Mouse (Mus musculus) heart, postnatal 25 days (tissue): Measurements from ENCODE around the gene Erbb3. TPM values are rescaled to one million over a fixed set of nuclear protein-coding genes. Genes with fewer than 3 reads are reported as not detected.
A peak's percentile ranks its signal among the peaks of the same experiment; 100 is the strongest.
"Not testable (repeated sequence)": the region's sequence is repeated elsewhere in the genome, so short reads cannot be mapped to it uniquely, and the experiment has no call there.

ENCODE experiments used
- DNase-seq: peaks from one replicate; pipeline ENCODE4 v3.0.0; 2022; ENCODE audit warnings: low spot score
- intact Hi-C: fragments of 180-260 bp; cut with DNase I; formaldehyde crosslinking; loops from one replicate; pipeline ENCODE4 v1.15.1; 2025
- total RNA-seq, 2 experiments: library from RNA; stranded (reverse); gene quantifications; 2 replicates each; pipeline ENCODE4 v1.2.3; 2021

Erbb3 gene
- total RNA-seq = 1 to 10 TPM; 8.3 to 8.6 TPM

DNA sequence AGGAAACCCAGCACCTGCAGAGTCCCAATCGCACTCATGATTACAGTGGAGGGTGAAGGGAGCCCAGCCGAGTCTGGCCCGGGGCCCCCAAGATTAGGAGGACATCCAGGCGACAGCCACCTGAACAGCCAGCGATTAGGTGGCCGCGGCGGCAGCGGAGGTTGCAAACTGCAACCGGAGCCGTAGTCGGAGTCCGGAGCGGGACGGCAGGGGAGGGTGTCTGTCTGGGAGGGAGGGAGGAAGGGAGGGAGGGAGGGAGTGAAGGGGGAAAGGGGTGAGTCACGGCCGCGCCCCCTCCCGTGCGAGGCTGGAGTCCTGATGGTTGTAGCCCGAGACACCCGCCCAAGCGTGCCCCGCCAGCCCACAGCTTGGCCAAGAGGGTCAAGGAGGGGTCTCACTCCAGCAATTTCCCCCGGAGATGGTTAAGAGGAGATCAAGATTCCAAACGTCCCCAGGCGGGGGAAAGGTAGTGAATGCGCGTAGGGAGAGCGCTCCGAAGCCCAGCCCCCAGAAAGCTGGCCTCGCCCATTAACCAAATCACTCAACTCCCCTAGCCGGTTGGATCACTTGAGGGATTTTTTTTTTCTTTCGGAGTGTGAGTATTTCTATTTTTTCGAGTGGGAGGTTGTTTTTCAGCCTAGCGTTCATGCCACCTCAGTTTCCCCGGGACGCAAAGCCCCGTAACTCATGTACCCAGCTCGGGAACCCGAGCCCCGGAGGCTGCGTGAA is at the start of gene Erbb3:
Gene Erbb3, minus strand, starts transcription at position 189 of the 729 bp plus-strand sequence.
- peak; percentile 20 for DNase-seq
- intact Hi-C loops = no loop called here

DNA sequence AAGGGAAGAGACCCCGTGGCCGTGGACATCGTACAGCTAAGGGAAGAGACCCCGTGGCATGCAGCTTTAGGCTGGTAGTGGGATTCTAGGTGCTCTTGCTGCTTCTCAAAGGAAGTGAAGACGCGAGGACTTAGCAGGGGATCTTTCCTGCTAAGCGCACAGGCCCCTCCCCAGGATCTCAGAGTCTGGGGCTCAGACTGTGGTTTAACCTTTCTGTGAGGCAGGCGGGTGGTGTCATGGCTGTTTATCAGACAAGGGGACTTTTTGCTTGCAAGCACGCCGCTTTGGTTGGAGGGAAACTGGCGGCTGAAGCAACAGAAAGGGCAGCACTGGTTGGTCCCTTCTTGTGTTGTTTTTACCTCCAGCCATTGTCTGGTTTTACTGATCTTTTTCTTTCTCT is 47.6 kb upstream of the Erbb3 start:
- intact Hi-C loops = no loop called here
- no peak for DNase-seq

DNA sequence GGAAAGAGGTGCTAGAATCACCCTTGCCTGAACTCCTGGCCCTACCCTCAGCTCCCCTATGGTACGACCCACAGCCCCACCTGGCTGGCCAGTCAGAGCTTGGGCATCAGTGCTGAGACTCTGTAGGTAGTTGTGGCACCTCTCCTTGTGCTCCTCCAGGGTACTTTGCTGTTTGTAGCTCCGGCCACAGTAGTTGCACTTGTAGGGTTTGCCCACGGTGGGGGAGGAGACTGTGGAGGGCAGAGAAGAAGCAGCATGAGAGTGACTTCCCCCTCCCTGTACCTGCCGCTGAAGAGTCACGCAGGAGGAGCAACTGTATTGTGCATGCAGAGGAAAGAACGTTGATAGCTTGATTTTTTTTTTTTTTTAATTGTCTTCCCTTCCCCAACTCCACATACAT is 47.1 kb upstream of the Erbb3 start:
- no peak for DNase-seq
- intact Hi-C loops = no loop called here

DNA sequence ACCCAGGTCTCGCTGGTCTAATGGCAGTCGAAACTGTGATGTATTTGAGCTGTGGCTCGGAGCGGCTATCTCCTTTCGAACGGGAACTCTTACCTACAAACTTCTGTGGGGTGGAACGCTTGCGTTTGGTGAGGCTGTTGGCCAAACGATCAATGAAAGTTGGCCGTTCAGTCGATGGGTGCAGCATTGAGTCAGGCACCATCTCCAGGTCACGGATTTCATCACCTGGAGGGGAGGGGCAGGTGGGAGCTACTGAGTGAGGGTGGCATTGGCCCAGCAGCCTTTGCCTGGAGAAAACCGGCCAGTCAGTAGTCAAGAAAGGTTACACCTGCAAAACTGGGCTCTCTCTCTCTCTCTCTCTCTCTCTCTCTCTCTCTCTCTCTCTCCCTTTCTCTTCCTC is 46.2 kb upstream of the Erbb3 start:
- intact Hi-C loops = no loop called here
- no peak for DNase-seq

DNA sequence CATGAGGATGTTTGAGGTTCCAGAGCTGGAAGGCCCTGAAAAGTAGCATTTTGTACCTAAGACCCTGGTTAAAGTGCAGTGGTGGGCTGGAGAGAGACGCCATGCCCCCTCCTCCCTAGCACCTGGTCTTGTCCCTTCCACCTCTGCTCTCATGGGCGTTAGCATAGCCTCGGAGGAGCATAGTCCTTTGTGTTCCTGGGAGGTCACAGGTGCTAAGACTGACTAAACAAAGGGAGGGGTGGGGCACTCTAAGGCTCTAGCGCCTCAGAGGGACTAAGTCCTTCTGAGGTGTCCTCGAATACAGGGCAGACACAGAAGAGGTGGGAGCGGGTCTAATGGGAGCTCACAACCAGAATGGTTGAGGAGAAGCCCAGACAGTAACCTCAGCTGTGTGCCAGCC is 42.1 kb upstream of the Erbb3 start:
- intact Hi-C loops = no loop called here

DNA sequence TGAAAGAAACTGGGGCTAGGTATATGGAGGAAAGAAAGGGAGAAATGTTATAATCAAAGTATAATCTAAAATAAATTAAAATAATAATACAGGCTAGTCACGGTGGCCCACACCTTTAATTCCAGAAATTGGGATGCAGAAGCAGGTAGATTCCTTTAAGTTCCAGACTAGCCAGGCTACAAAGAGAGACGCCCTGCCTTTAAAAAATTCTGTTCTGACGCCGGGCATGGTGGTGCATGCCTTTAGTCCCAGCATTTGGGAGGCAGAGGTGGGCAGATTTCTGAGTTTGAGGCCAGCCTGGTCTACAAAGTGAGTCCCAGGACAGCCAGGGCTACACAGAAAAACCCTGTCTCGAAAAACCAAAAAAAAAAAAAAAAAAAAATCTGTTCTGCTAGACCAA is 40.9 kb upstream of the Erbb3 start:
- intact Hi-C loops, DNase-seq: not testable (repeated sequence)

More for the DNA sequence above, 42.1 kb upstream of the Erbb3 start:
- DNase-seq = no peak

DNA sequence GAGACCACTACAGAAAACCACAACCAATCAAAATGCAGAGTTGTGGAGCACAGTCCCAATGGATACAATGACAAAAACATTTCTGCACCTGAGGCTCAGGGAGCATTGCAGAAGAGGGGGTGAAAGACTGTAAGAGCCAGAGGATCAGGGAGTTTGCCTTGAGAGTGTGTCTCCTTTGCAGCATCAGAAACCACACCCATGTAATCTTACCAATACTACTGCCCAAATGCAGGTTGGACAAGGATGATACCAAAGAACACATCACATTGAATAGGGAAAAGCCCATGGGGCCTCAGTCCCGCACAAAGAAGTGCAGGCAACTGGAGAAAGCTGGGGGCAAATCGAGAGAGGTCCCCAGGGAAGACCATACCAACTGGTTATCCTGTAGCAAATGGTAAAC is 40.3 kb upstream of the Erbb3 start:
- intact Hi-C loops = loop anchor here (5.0 kb wide), 1 partner anchor 43 kb away; the partner anchor contains the start of gene Suox
- no peak for DNase-seq

DNA sequence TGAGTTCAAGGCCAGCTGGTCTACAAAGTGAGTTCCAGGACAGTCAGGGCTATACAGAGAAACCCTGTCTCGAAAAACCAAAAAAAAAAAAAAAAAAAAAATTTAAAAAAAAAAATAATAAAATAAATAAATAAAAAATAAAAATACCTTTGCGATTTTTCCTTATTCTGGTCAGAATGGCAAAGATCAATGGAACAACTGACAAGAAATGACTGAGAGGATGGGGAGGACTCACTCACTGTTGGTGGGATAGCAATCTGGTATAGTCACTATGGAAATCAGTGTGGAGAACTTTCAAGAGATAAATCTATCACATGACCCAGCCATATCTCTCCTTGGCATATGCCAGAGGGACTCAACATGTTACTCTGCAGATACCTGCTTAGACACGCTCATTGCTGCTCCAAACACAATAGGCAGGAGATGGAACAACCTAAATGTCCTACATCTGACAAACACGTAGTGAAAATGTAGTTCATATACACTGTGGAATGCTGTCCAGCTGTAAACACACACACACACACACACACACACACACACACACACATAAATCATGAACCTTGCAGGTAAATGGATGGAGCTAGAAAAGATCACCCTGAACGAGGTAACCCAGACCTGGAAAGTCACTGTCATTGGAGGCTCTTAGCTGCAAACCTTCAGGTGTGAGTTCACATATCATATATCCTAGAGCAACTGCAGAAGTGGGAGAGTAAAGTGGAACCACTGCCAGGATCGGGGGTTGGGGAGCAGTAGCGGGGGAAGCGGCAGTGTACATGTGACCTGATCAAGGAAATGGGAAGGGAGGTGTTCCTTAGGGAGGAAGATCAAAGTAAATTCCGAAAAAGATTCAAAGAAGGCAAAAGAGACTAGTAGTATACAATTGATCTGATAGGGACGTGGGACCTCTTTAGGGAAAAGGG is 38.2 kb upstream of the Erbb3 start:
- no peak for DNase-seq
- intact Hi-C loops = loop anchor here (5.0 kb wide), 1 partner anchor 45 kb away; the partner anchor contains the start of gene Suox

DNA sequence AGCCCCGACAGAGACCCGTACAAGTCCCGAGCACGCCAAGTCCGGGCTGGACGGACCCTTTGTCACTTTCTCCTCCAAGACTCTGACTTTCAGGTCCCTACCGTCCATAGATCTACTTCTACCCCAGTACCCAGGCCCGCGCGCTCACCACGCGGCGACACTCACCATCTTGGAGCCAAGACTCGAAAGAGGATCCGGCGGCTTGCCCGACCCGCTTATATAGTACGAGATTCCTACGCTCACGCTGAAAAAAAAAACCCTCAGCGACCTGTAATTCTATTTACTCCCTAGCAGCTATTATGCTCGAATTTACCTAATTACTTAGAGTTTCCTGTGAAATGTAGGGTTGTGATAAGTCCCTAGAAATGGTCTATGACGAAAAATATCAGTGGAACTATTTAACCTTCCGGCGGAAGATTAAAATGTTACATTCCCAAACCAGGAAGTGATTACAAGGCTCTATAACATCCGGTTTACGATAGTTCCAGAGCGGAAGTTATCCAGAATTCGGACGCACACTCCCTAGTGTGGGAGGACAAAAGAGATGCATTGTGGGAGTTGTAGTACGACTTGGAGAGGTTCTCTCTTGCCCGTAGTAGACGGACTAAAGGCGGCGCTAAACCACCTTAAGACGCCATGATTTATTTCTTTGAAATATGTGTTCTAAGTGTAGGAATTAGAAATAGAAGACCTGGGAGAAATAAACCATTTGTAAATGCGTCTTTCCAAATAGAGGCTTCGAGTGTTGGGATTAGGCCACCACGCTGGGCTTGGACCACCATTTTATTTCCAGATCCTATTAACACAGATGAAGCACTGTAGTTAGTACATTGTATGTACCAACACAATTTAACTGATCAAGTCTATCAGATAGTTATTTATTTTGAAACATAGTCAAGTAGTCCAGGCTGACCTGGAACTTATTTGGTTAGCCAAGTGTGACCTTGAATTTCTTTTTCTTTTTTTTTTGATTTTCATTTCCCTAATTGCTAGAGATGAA is 37.2 kb upstream of the Erbb3 start, which contains the start of gene Rps26:
Gene Rps26, minus strand, starts transcription at position 437 of the 1,000 bp plus-strand sequence.
- DNase-seq = peak; percentile 79
- intact Hi-C loops = loop anchor here (5.0 kb wide), 1 partner anchor 46 kb away; the partner anchor contains the start of gene Suox

DNA sequence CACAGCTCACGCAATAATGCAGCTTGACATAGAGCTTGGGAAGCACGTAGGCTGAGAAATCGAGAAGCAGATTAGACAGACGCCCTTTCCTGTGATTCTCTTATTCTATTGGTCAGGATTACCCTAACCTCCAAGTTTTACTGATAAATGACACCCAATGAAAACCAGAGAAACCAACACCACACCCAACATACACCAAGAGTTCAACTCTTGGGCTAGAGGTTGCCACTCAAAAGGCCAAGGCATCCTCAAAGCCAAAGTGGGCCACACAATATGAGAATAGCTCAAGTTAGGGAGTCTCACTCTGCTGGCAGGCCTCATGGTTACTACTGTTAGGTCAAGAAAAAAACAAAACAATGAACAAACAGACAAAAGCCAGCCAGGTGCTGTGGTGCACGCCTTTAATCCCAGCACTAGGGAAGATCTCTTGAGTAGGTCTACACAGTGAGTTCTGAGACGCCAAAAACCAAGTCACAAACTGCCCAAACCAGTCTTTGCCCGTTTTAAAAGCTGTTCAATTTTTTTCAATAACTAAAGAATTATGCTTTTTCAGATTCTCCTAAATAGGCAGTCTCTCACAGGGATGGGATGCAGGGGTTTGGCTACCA is 35.9 kb upstream of the Erbb3 start:
- no peak for DNase-seq
- intact Hi-C loops = loop anchor here (5.0 kb wide), 1 partner anchor 47 kb away; the partner anchor contains the start of gene Suox

DNA sequence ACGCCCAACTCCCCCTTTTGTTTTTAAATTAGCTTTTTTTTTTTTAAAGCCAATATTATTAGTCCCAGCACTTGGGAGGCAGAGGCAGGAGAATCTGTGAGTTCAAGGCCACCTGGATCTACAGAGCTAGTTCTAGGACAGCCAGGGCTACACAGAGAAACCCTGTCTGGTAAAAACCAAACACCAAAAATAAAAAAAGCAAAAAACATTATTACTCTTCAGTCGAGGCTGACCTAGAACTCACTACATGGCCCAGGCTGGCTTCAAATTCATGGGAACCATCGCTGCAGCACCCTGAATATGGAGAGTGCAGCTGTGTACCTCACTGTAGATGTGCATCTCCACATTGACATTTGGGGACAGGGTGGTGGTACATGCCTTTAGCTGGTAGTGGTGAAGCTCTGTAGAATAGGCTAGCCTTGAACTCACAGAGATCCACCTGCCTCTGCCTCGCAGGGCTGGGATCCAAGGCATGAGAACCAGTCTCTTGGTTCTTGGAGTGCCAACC is 33.7 kb upstream of the Erbb3 start:
- DNase-seq, intact Hi-C loops: not testable (repeated sequence)

DNA sequence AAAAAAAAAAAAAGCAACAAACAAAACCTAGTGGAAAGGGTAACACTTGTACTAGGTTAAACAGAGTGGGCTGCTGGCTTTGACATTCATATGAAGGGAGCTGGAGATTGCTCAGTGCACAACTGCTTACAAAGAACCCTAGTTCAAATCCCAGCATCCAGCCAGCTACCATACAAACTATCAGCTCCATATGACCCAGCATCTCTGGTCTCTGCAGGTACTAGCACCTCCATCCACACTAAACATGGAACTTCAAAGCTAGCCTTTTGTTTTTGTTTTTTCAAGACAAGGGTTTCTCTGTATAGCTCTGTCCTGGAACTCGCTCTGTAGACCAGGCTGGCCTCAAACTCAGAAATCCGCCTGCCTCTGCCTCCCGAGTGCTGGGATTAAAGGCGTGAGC is 33.2 kb upstream of the Erbb3 start:
- no peak for DNase-seq
- intact Hi-C loops = no loop called here

DNA sequence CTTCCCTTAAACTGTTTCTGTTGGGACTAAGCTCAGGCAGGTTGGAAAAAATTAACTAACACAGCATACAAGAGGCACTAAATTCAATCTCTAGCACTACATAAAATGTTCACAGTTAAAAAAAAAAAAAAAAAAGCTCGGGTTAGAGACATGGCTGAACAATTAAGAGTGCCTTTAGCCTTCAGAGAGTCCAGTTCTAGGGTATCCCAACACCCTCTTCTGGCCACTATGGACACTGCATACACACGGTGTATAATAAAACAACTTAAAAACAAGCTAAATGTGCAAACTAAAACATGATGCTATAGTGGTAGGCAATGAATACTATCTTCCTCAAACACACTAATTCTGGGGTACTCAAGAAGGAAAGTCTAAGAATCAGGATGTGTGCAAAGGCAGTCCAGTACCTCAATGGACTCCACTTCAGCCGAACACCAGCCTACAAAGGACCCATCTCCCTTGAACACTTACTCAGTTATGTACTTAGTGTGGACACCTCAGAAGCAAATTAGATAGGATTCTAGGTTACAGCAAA is 32.6 kb upstream of the Erbb3 start:
- DNase-seq = no peak
- intact Hi-C loops = no loop called here

DNA sequence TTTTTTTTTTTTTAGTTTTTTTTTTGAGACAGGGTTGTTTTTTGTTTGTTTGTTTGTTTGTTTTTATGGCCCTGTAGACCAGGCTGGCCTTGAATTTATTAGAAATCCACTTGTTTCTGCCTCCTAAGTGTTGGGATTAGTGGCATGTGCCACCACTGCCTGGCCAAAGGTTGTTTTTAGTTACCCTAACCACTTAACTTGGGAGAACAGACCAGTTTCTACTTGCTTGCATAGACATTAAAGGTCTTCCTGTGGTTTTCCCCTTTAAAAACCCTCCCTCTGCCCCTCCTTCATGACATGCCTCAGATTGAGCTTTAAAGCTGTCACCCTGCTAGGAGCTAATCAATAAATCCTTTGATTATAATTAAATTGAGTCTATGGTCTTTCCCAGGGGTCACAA is 30.8 kb upstream of the Erbb3 start:
- DNase-seq = no peak
- intact Hi-C loops = no loop called here

DNA sequence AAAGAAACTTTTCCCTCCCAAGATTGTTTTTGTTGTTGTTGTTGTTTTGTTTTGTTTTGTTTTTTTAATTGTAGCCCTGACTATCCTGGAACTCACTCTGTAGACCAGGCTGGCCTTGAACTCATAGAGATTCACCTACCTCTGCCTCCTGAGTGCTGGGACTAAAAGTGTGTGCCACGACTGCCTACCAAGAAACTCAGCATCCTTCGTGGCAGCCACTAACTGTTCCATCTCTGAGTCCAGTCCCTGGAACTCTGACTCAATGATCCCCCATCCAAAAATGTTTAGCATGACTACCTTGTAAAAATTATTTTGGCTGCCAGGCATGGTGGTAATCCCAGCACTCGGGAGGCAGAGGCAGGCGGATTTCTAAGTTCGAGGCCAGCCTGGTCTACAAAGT is 29.7 kb upstream of the Erbb3 start:
- DNase-seq, intact Hi-C loops: not testable (repeated sequence)

DNA sequence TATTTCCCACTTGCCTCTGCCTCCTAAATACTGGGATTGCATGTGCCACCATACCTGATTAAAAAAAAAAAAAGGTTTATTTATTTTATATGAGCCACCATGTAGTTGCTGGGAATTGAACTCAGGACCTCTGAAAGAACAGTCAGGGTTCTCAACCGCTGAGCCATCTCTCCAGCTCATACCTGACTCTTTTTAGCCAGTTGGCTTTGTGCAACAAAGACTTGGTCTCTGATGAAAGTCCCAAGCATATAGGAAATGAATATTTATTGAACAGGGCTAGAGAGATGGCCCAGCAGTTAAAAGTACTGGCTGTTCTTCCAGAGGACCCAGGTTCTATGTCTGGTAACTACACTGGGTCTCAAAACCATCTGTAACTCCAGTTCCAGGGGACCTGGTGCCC is 29.1 kb upstream of the Erbb3 start:
- DNase-seq = no peak
- intact Hi-C loops = no loop called here

DNA sequence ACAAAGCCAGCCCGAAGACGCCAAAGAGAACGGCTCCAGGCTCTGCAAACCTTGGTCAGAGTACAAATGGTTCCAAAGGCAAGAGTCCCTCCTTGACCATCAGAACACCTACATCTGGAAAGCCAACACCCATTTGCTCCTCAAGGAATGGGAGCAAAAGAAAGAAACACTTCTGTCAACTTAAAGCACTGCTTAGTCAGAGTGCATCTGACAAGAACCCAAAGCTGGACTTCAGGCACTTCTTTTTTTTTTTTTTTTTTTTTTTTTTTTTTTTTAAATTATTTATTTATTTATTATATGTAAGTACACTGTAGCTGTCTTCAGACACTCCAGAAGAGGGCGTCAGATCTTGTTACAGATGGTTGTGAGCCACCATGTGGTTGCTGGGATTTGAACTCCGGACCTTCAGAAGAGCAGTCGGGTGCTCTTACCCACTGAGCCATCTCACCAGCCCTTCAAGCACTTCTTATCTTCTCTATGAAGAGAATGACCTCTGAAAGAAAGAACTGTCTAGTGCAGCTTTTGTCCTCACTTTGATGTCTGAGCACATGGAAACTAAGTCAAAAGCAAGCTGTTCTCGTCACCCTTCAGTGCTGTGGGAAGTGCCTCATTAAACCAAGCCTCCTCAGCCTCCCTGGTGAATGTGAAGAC is 26.5 kb upstream of the Erbb3 start:
- DNase-seq, intact Hi-C loops: not testable (repeated sequence)

DNA sequence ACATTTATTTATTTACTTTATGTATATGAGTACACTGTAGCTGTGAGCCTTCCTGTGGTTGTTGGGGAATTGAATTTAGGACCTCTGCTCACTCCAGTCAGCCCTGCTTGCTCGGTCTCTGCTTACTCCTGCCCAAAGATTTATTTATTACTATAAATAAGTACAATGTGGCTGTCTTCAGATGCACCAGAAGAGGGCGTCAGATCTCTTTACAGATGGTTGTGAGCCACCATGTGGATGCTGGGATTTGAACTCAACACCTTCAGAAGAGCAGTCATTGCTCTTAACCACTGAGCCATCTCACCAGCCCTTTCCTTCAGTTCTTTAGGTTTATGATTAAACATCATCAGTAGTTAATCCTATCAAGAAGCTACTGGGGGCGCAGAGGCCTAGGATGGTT is 25.5 kb upstream of the Erbb3 start:
- no peak for DNase-seq
- intact Hi-C loops = no loop called here
